Mouse (Mus musculus): ENCODE measurements around the gene Plcb1.

Plcb1 gene

GRCm38 (mm10) chr2:134914091-134914550, 128.3 kb downstream of the Plcb1 start:
- no peak for DNase-seq

- no peak for DNase-seq
Observed at GRCm38 (mm10) chr2:134915035-134915434, 129.2 kb downstream of the Plcb1 start.

- DNase-seq = no peak
Observed at GRCm38 (mm10) chr2:134920611-134921280, 134.9 kb downstream of the Plcb1 start.

GRCm38 (mm10) chr2:134922636-134923375, 136.9 kb downstream of the Plcb1 start:
- no peak for DNase-seq

- no peak for DNase-seq
Observed at GRCm38 (mm10) chr2:134924143-134924655, 138.3 kb downstream of the Plcb1 start.

- DNase-seq = no peak
Observed at GRCm38 (mm10) chr2:134926266-134926665, 140.4 kb downstream of the Plcb1 start.

GRCm38 (mm10) chr2:134927072-134927471, 141.2 kb downstream of the Plcb1 start:
- no peak for DNase-seq

GRCm38 (mm10) chr2:134929452-134929851, 143.6 kb downstream of the Plcb1 start:
- DNase-seq = no peak

- no peak for DNase-seq
Observed at GRCm38 (mm10) chr2:134930961-134931360, 145.1 kb downstream of the Plcb1 start.

GRCm38 (mm10) chr2:134931756-134932421, 146.0 kb downstream of the Plcb1 start:
- DNase-seq = peak; percentile 41

- DNase-seq = no peak
Observed at GRCm38 (mm10) chr2:134935469-134935868, 149.6 kb downstream of the Plcb1 start.

GRCm38 (mm10) chr2:134935970-134936649, 150.2 kb downstream of the Plcb1 start:
- no peak for DNase-seq

GRCm38 (mm10) chr2:134937666-134938065, 151.8 kb downstream of the Plcb1 start:
- DNase-seq = no peak

GRCm38 (mm10) chr2:134942039-134942438, 156.2 kb downstream of the Plcb1 start:
- no peak for DNase-seq

- DNase-seq = no peak
Observed at GRCm38 (mm10) chr2:134942919-134943318, 157.1 kb downstream of the Plcb1 start.

GRCm38 (mm10) chr2:134946331-134946730, 160.5 kb downstream of the Plcb1 start:
- no peak for DNase-seq

- peak; percentile 64 for DNase-seq
Observed at GRCm38 (mm10) chr2:134946911-134947310, 161.0 kb downstream of the Plcb1 start.

GRCm38 (mm10) chr2:134952088-134952487, 166.2 kb downstream of the Plcb1 start:
- DNase-seq = no peak

GRCm38 (mm10) chr2:134956436-134956835, 170.6 kb downstream of the Plcb1 start:
- DNase-seq = no peak

- DNase-seq = no peak
Observed at GRCm38 (mm10) chr2:134966131-134966530, 180.3 kb downstream of the Plcb1 start.

GRCm38 (mm10) chr2:134968380-134968779, 182.5 kb downstream of the Plcb1 start:
- DNase-seq = no peak

GRCm38 (mm10) chr2:134972376-134972775, 186.5 kb downstream of the Plcb1 start:
- no peak for DNase-seq

GRCm38 (mm10) chr2:134974711-134975110, 188.8 kb downstream of the Plcb1 start:
- DNase-seq = no peak

Measured in lung, postnatal 36 days (tissue).